Mouse (Mus musculus): Measurements from ENCODE around the gene Gclm. TPM values are rescaled to one million over a fixed set of nuclear protein-coding genes. Genes with fewer than 3 reads are reported as not detected.
A peak's percentile ranks its signal among the peaks of the same experiment; 100 is the strongest.

Gene Gclm
- polyA plus RNA-seq, 1 experiment from 2014 or later, result 42.5 TPM

DNA sequence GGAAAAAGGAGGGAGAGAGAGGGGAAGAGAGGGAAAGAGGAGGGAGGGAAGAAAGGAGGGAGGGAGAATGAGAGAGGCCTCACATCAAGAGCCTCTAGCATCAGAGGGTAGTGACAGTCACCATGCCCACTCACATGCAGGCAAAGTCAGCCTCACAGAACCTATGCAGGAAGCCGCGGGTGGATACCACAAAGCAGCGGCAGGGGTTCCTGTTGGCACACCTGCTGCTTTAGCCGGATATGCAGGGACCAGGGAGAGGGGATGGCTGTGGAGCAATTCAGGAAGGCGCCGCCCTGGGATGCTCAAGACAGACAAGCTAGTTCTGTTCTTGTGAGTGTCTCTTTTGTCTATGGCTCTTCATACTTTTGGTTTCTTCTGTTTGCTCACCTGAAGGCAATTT lies 63.6 kb downstream of the Gclm start:
- 35% methylated on average over 6 of the region's 6 CpGs for WGBS
- ATAC-seq (ENCODE audit: low FRiP score, low TSS enrichment) (no peak), DNase-seq (no peak)
- H3K9ac ChIP-seq (replicated peaks; ENCODE audit: low read length), result no peak overlapping the region
- no peaks in the 10 kb centered on the region for H3K4me1 ChIP-seq (ENCODE audit: control insufficient read depth, insufficient read depth, low read length)
- H3K27me3 ChIP-seq (ENCODE audit: control insufficient read depth, insufficient read depth, low read length), result no peaks in the 10 kb centered on the region
- H3K9me3 ChIP-seq (ENCODE audit: control insufficient read depth, low read length), result no peaks in the 10 kb centered on the region
- no peak overlapping the region for H3K27ac ChIP-seq (replicated peaks; ENCODE audit: low read depth, low read length)
- H3K4me3 ChIP-seq (replicated peaks; ENCODE audit: low read depth, low read length), result no peak overlapping the region
- no peak overlapping the region for H3K4me2 ChIP-seq (ENCODE audit: low read length)
- H3K36me3 ChIP-seq (ENCODE audit: control insufficient read depth, insufficient read depth, low read length), result no peaks in the 10 kb centered on the region

GRCm38 (mm10) chr3:122312078-122312477 lies 66.7 kb downstream of the Gclm start:
- Histone ChIP-seq H3K9me3 (ENCODE audit: control insufficient read depth, low read length) (no peaks in the 10 kb centered on the region), H3K4me3 (replicated peaks; ENCODE audit: low read depth, low read length) (no peak overlapping the region), H3K9ac (replicated peaks; ENCODE audit: low read length) (no peak overlapping the region), H3K27ac (replicated peaks; ENCODE audit: low read depth, low read length) (no peak overlapping the region), H3K4me2 (ENCODE audit: low read length) (no peak overlapping the region), H3K27me3 (ENCODE audit: control insufficient read depth, insufficient read depth, low read length) (no peaks in the 10 kb centered on the region), H3K36me3 (ENCODE audit: control insufficient read depth, insufficient read depth, low read length) (no peaks in the 10 kb centered on the region), H3K4me1 (ENCODE audit: control insufficient read depth, insufficient read depth, low read length) (0 out of 2 replicates have a peak, but pooled peaks cover 6% of the 10 kb centered on the region)
- 18% methylated on average over 2 of the region's 2 CpGs for WGBS
- DNase-seq (peak; percentile 91), ATAC-seq (ENCODE audit: low FRiP score, low TSS enrichment) (peak; percentile 41; the same call in 1 of the 2 replicates)

DNA sequence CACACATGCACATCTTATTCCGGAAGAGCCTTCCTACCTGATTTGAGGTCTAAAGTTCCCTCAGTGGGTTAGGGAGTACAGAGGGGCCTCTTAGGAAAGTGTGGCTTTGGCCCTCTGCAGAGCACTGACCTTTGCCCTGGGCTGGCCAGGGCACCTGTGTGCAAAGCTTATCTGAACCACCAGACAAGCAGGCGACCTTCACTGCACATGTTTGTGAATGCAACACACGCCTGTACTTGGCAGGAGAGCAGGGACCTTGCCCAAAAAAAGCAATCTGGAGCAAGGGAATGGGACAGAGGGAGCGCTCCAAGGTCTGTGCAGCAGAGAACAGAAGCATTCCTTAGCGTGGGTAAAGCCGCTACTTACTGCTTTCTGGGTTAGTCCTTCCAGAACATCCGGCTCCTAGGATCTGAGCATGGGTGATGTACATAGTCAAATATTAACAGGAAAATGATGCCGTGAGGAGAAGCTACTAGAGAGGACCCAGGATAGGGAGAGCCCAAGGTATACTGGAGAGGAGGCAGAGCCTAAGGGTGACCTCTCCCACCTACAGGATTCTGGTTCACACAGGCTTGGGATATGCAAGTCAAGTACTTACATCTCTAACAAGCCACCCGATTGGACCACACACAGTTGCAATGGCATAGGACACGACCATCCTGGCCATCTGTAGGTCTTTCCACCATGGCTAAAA lies 67.7 kb downstream of the Gclm start:
- no peak overlapping the region for H3K4me2 ChIP-seq (ENCODE audit: low read length)
- DNase-seq, result no peak
- H3K27me3 ChIP-seq (ENCODE audit: control insufficient read depth, insufficient read depth, low read length), result no peaks in the 10 kb centered on the region
- H3K4me1 ChIP-seq (ENCODE audit: control insufficient read depth, insufficient read depth, low read length), result 0 out of 2 replicates have a peak, but pooled peaks cover 6% of the 10 kb centered on the region
- no peak overlapping the region for H3K27ac ChIP-seq (replicated peaks; ENCODE audit: low read depth, low read length)
- no peak for ATAC-seq (ENCODE audit: low FRiP score, low TSS enrichment)
- H3K36me3 ChIP-seq (ENCODE audit: control insufficient read depth, insufficient read depth, low read length), result no peaks in the 10 kb centered on the region
- H3K9me3 ChIP-seq (ENCODE audit: control insufficient read depth, low read length), result no peaks in the 10 kb centered on the region
- H3K9ac ChIP-seq (replicated peaks; ENCODE audit: low read length), result no peak overlapping the region
- H3K4me3 ChIP-seq (replicated peaks; ENCODE audit: low read depth, low read length), result no peak overlapping the region
- WGBS, result 78% methylated on average over 10 of the region's 10 CpGs

- H3K9me3 ChIP-seq (ENCODE audit: control insufficient read depth, low read length), result no peaks in the 10 kb centered on the region
- no peak overlapping the region for H3K4me2 ChIP-seq (ENCODE audit: low read length)
- WGBS, result 47% methylated on average over 7 of the region's 7 CpGs
- no peaks in the 10 kb centered on the region for H3K27me3 ChIP-seq (ENCODE audit: control insufficient read depth, insufficient read depth, low read length)
- H3K4me1 ChIP-seq (ENCODE audit: control insufficient read depth, insufficient read depth, low read length), result 0 out of 2 replicates have a peak, but pooled peaks cover 6% of the 10 kb centered on the region
- ATAC-seq (ENCODE audit: low FRiP score, low TSS enrichment) (no peak), DNase-seq (no peak)
- no peak overlapping the region for H3K4me3 ChIP-seq (replicated peaks; ENCODE audit: low read depth, low read length)
- no peaks in the 10 kb centered on the region for H3K36me3 ChIP-seq (ENCODE audit: control insufficient read depth, insufficient read depth, low read length)
- H3K27ac ChIP-seq (replicated peaks; ENCODE audit: low read depth, low read length), result no peak overlapping the region
- H3K9ac ChIP-seq (replicated peaks; ENCODE audit: low read length), result no peak overlapping the region
Measured at GRCm38 (mm10) chr3:122313936-122314335, 68.6 kb downstream of the Gclm start.

- Histone ChIP-seq H3K4me1 (ENCODE audit: control insufficient read depth, insufficient read depth, low read length) (0 out of 2 replicates have a peak, but pooled peaks cover 6% of the 10 kb centered on the region), H3K36me3 (ENCODE audit: control insufficient read depth, insufficient read depth, low read length) (no peaks in the 10 kb centered on the region), H3K27ac (replicated peaks; ENCODE audit: low read depth, low read length) (no peak overlapping the region), H3K4me2 (ENCODE audit: low read length) (peak overlapping the region; percentile 35; the same call in 1 of the 2 replicates), H3K4me3 (replicated peaks; ENCODE audit: low read depth, low read length) (no peak overlapping the region), H3K9ac (replicated peaks; ENCODE audit: low read length) (peak overlapping the region; percentile 14; the same call in 1 of the 2 replicates), H3K9me3 (ENCODE audit: control insufficient read depth, low read length) (no peaks in the 10 kb centered on the region), H3K27me3 (ENCODE audit: control insufficient read depth, insufficient read depth, low read length) (no peaks in the 10 kb centered on the region)
- ATAC-seq (ENCODE audit: low FRiP score, low TSS enrichment) (no peak), DNase-seq (peak; percentile 46)
- 12% methylated on average over 11 of the region's 11 CpGs for WGBS
Measured at GRCm38 (mm10) chr3:122316621-122317020, 71.3 kb downstream of the Gclm start.

DNA sequence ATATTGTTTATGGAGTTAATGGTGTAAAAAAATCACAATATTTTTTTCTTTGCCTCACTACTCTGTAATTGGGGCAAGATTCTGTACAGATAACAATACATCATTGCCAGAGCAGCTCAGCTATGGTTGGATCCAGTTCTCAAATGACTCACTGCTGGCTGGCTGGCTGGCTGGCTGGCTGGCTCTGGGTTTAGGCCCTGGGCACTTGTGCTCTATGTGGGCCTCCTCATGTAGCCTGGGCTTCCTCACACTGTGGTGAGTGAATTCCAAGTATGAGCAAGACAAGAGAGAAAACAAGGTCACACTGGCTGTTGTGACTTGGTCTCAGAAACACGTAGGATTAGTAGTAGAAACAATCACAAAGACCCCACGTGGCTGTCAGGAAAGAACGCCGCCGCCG lies 72.0 kb downstream of the Gclm start:
- Histone ChIP-seq H3K4me1 (ENCODE audit: control insufficient read depth, insufficient read depth, low read length) (0 out of 2 replicates have a peak, but pooled peaks cover 6% of the 10 kb centered on the region), H3K27me3 (ENCODE audit: control insufficient read depth, insufficient read depth, low read length) (no peaks in the 10 kb centered on the region), H3K4me3 (replicated peaks; ENCODE audit: low read depth, low read length) (no peak overlapping the region), H3K9me3 (ENCODE audit: control insufficient read depth, low read length) (no peaks in the 10 kb centered on the region), H3K27ac (replicated peaks; ENCODE audit: low read depth, low read length) (no peak overlapping the region), H3K36me3 (ENCODE audit: control insufficient read depth, insufficient read depth, low read length) (no peaks in the 10 kb centered on the region), H3K9ac (replicated peaks; ENCODE audit: low read length) (no peak overlapping the region), H3K4me2 (ENCODE audit: low read length) (no peak overlapping the region)
- 76% methylated on average over 6 of the region's 6 CpGs for WGBS
- no peak for DNase-seq
- ATAC-seq (ENCODE audit: low FRiP score, low TSS enrichment), result no peak

MicroRNAs encoded within 50 kb of the gene (microRNA counts, 519-probe panel; counts per million panel counts)
- not detected for microRNA mmu-miR-760

Small RNA genes lying within 50 kb of the gene (microRNA-seq; reads per million reads assigned to microRNA genes)
- gene Gm22903 (not detected), gene Mir760 (315 reads per million, percentile 67 among the genes with 10 or more reads in this experiment)

Other genes with a start within 250 kb of the Gclm start
- gene Abca4, start 201.1 kb upstream of the Gclm start, polyA plus RNA-seq (2014; fragmentation: Nextera tagmentation; extraction: Ambion mirVana), result 1.00 and 1.6 TPM in 2 replicates
- gene Dnttip2, start 28.8 kb downstream of the Gclm start, polyA plus RNA-seq (2014; fragmentation: Nextera tagmentation; extraction: Ambion mirVana), result 48.5 and 57.6 TPM in 2 replicates
- gene Bcar3, start 48.6 kb downstream of the Gclm start, polyA plus RNA-seq (2014; fragmentation: Nextera tagmentation; extraction: Ambion mirVana), result 6.3 and 6.4 TPM in 2 replicates

All from midbrain, embryonic 14.5 days (tissue).